Mouse (Mus musculus) C2C12 (cell line): ENCODE data around the gene Rasgrp3. TPM values are rescaled to one million over a fixed set of nuclear protein-coding genes. Genes with fewer than 3 reads are reported as not detected.

Experiments used
- H3K27me3 ChIP-seq: one replicate; pipeline ENCODE4 v1.6.1; 2011; ENCODE audit not compliant: control insufficient read depth, insufficient read depth, insufficient read length
- H3K36me3 ChIP-seq: one replicate; pipeline ENCODE4 v1.6.1; 2011; ENCODE audit not compliant: control insufficient read depth, insufficient read depth
- H3K4me3 ChIP-seq: one replicate; pipeline ENCODE4 v1.5.1; 2011; ENCODE audit warnings: mild to moderate bottlenecking, control low read depth; ENCODE audit not compliant: poor library complexity, insufficient read depth, severe bottlenecking
- H3K79me2 ChIP-seq: one replicate; pipeline ENCODE4 v1.6.1; 2011; ENCODE audit not compliant: control insufficient read depth, insufficient read depth
- H3K79me3 ChIP-seq: one replicate; pipeline ENCODE4 v1.6.1; 2011; ENCODE audit warnings: low read depth, control low read depth
- H3ac ChIP-seq: one replicate; pipeline ENCODE3; 2011; ENCODE audit warnings: low read depth; ENCODE audit not compliant: control insufficient read depth, insufficient read length
- CEBPB ChIP-seq: IDR thresholded peaks from one replicate; pipeline ENCODE4 v1.6.1; 2011; ENCODE audit warnings: low read depth, mild to moderate bottlenecking, control low read depth, moderate library complexity
- CTCF ChIP-seq: IDR thresholded peaks from one replicate; pipeline ENCODE4 v1.5.1; 2011; ENCODE audit not compliant: control insufficient read depth, insufficient read depth, insufficient read length
- FOSL1 ChIP-seq: IDR thresholded peaks from one replicate; pipeline ENCODE4 v1.8.0; 2011; ENCODE audit warnings: mild to moderate bottlenecking, low read length; ENCODE audit not compliant: poor library complexity, insufficient read depth, severe bottlenecking
- MAX ChIP-seq: IDR thresholded peaks from one replicate; pipeline ENCODE4 v1.6.1; 2011; ENCODE audit warnings: mild to moderate bottlenecking, control low read depth
- MYOD1 ChIP-seq: IDR thresholded peaks from one replicate; pipeline ENCODE4 v1.6.1; 2011; ENCODE audit warnings: low read depth; ENCODE audit not compliant: control insufficient read depth, insufficient read length
- MYOG ChIP-seq: IDR thresholded peaks from one replicate; pipeline ENCODE4 v1.6.1; 2011; ENCODE audit not compliant: control insufficient read depth, insufficient read length; ENCODE audit errors: extremely low read depth
- USF1 ChIP-seq: IDR thresholded peaks from one replicate; pipeline ENCODE4 v1.6.1; 2011; ENCODE audit warnings: low read depth, mild to moderate bottlenecking, control low read depth, moderate library complexity
- polyA plus RNA-seq: library from polyadenylated mRNA; unstranded; fragments of >200 nt; fragmentation: generic; extraction: Trizol; gene quantifications from one replicate; pipeline ENCODE4 v1.2.1, GENCODE M21; 2012; ENCODE audit warnings: missing spikeins

The Rasgrp3 gene
- polyA plus RNA-seq, 1 experiment, result 0.05 TPM

- H3K27me3 ChIP-seq, result no peaks in the 10 kb centered on the region
- TF ChIP-seq CTCF (no peak), CEBPB (no peak), MAX (no peak), USF1 (no peak), MYOG (no peak), MYOD1 (no peak), FOSL1 (no peak)
- peaks cover 40% of the 10 kb centered on the region for H3K36me3 ChIP-seq
- no peaks in the 10 kb centered on the region for H3K79me3 ChIP-seq
- H3K4me3 ChIP-seq, result no peak overlapping the region
- no peaks in the 10 kb centered on the region for H3K79me2 ChIP-seq
- no peak overlapping the region for H3ac ChIP-seq
Measured at GRCm38 (mm10) chr17:75534314-75535020, 98.8 kb downstream of the Rasgrp3 start.

GRCm38 (mm10) chr17:75535612-75536011 lies 99.9 kb downstream of the Rasgrp3 start:
- Histone ChIP-seq H3K4me3 (no peak overlapping the region), H3K36me3 (peaks cover 49% of the 10 kb centered on the region), H3K27me3 (no peaks in the 10 kb centered on the region), H3K79me2 (no peaks in the 10 kb centered on the region), H3K79me3 (no peaks in the 10 kb centered on the region), H3ac (no peak overlapping the region)
- no peak for TF ChIP-seq CEBPB
- no peak for TF ChIP-seq USF1
- TF ChIP-seq FOSL1, result no peak
- TF ChIP-seq CTCF, result no peak
- TF ChIP-seq MAX, result no peak
- no peak for TF ChIP-seq MYOD1
- TF ChIP-seq MYOG, result no peak

- TF ChIP-seq CTCF (no peak), MAX (no peak), MYOG (no peak), CEBPB (no peak), FOSL1 (no peak), MYOD1 (no peak), USF1 (no peak)
- peaks cover 53% of the 10 kb centered on the region for H3K36me3 ChIP-seq
Measured at GRCm38 (mm10) chr17:75536396-75537049, 100.8 kb downstream of the Rasgrp3 start.

GRCm38 (mm10) chr17:75537050-75537445 lies 101.4 kb downstream of the Rasgrp3 start:
- Histone ChIP-seq H3K4me3 (no peak overlapping the region), H3K79me2 (peaks cover 7% of the 10 kb centered on the region), H3K79me3 (peaks cover 2% of the 10 kb centered on the region), H3ac (no peak overlapping the region), H3K36me3 (peaks cover 53% of the 10 kb centered on the region), H3K27me3 (no peaks in the 10 kb centered on the region)
- no peak for TF ChIP-seq MYOD1
- TF ChIP-seq CTCF, result no peak
- no peak for TF ChIP-seq MYOG
- no peak for TF ChIP-seq MAX
- no peak for TF ChIP-seq USF1
- TF ChIP-seq CEBPB, result no peak
- TF ChIP-seq FOSL1, result no peak

More at GRCm38 (mm10) chr17:75536396-75537049, 100.8 kb downstream of the Rasgrp3 start:
- Histone ChIP-seq H3K4me3 (no peak overlapping the region), H3K79me2 (peaks cover 1% of the 10 kb centered on the region), H3K27me3 (no peaks in the 10 kb centered on the region), H3ac (no peak overlapping the region), H3K79me3 (peaks cover 2% of the 10 kb centered on the region)

GRCm38 (mm10) chr17:75538431-75538830 lies 102.7 kb downstream of the Rasgrp3 start:
- H3K79me3 ChIP-seq, result peaks cover 4% of the 10 kb centered on the region
- H3K27me3 ChIP-seq, result no peaks in the 10 kb centered on the region
- no peak overlapping the region for H3K4me3 ChIP-seq
- H3K79me2 ChIP-seq, result peaks cover 20% of the 10 kb centered on the region
- H3ac ChIP-seq, result no peak overlapping the region
- H3K36me3 ChIP-seq, result peaks cover 61% of the 10 kb centered on the region
- TF ChIP-seq MAX (no peak), FOSL1 (no peak), CEBPB (no peak), MYOG (no peak), MYOD1 (no peak), CTCF (no peak), USF1 (no peak)
